Mouse (Mus musculus) MEL (cell line): ENCODE measurements around the gene Gm10073.

Source experiments
- CTCF ChIP-seq, 3 experiments: IDR thresholded peaks in 2 of 3; conservative IDR thresholded peaks in 1 of 3; 2 replicates each; pipeline ENCODE4 v1.5.1; 2011 to 2012; ENCODE audit warnings: low read length in 3 of 3, low read depth in 2 of 3, mild to moderate bottlenecking in 2 of 3, improper control_type of control experiment in 1 of 3, inconsistent platforms in 1 of 3, mixed read lengths in 1 of 3, moderate library complexity in 1 of 3; ENCODE audit not compliant: control insufficient read depth in 1 of 3, insufficient read depth in 1 of 3, poor library complexity in 1 of 3, severe bottlenecking in 1 of 3
- E2F4 ChIP-seq: IDR thresholded peaks from 2 replicates; pipeline ENCODE4 v1.6.1; 2011; ENCODE audit warnings: low read depth, low read length, improper control_type of control experiment, borderline replicate concordance
- ETS1 ChIP-seq: IDR thresholded peaks from 2 replicates; pipeline ENCODE4 v1.6.1; 2012; ENCODE audit warnings: low read depth, mild to moderate bottlenecking, inconsistent platforms, low read length, improper control_type of control experiment, moderate library complexity
- MAFK ChIP-seq: IDR thresholded peaks from 2 replicates; pipeline ENCODE4 v1.6.1; 2011; ENCODE audit warnings: low read depth, mild to moderate bottlenecking, low read length, improper control_type of control experiment, borderline replicate concordance
- MAX ChIP-seq: IDR thresholded peaks from 2 replicates; pipeline ENCODE4 v1.6.1; 2011; ENCODE audit warnings: low read length, improper control_type of control experiment
- POLR2A ChIP-seq, 2 experiments: IDR thresholded peaks; 2 replicates each; pipeline ENCODE4 v1.6.1; 2011 to 2012; ENCODE audit warnings: low read length in 2 of 2, mild to moderate bottlenecking in 2 of 2, control low read depth in 1 of 2, improper control_type of control experiment in 1 of 2, low read depth in 1 of 2, moderate library complexity in 1 of 2; ENCODE audit not compliant: control insufficient read depth in 1 of 2, insufficient read depth in 1 of 2, poor library complexity in 1 of 2
- RAD21 ChIP-seq: IDR thresholded peaks from 2 replicates; pipeline ENCODE4 v1.6.1; 2011; ENCODE audit warnings: mild to moderate bottlenecking, low read depth, low read length, improper control_type of control experiment
- ZC3H11A ChIP-seq: IDR thresholded peaks from 2 replicates; pipeline ENCODE4 v1.6.1; 2012; ENCODE audit warnings: low read depth, mild to moderate bottlenecking, inconsistent platforms, low read length, improper control_type of control experiment

DNA sequence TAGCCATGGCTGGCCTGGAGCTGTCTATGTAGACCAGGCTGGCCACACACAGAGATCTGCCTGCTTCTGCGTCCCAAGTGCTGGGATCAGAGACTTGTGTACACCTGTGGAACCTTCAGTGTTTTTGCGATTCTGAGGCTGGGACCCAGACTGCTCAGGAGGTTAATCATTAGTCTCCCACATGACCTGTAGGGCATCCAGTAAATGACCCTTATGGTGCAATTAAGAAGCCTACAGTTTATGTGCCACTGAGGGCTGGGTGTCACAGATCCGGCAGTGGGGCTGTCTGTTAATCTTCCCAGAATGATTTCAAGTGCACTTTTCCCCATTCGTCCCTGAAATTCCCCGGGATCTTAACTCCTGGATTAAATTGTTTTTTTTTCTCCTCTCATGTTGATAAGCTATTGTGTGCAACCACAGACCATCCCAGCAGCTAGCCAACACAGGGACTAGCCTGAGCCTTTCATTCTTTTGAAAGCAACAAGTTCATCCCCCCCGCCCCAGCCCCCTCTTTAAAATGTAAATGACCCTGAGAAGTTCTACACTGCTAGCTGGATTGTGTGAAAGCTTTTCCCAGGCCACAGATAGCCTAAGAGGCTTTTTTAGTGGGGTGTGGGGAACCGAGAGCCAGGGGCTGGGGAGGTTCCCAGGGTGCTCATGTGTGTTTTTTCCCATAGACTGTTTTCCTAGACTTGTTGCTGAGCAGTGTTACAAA is 26.2 kb upstream of the Gm10073 start:
- TF ChIP-seq POLR2A (IDR thresholded peaks at IDR 0.05; ENCODE audit: control insufficient read depth in 1 of 2, insufficient read depth in 1 of 2, low read depth in 1 of 2, low read length in 2 of 2, poor library complexity in 1 of 2), result no peak
- TF ChIP-seq CTCF (IDR thresholded peaks at IDR 0.05 in 2 of 3, conservative IDR thresholded peaks at IDR 0.05 in 1 of 3; ENCODE audit: control insufficient read depth in 1 of 3, insufficient read depth in 1 of 3, low read depth in 2 of 3, low read length in 3 of 3, poor library complexity in 1 of 3, severe bottlenecking in 1 of 3), result no peak
- no peak for TF ChIP-seq MAX
- TF ChIP-seq ETS1, result no peak
- no peak for TF ChIP-seq MAFK
- no peak for TF ChIP-seq RAD21
- TF ChIP-seq ZC3H11A, result no peak
- no peak for TF ChIP-seq E2F4
